Comparison of ENCODE assay signal across 13 mouse cellular contexts in the genomic region with DNA sequence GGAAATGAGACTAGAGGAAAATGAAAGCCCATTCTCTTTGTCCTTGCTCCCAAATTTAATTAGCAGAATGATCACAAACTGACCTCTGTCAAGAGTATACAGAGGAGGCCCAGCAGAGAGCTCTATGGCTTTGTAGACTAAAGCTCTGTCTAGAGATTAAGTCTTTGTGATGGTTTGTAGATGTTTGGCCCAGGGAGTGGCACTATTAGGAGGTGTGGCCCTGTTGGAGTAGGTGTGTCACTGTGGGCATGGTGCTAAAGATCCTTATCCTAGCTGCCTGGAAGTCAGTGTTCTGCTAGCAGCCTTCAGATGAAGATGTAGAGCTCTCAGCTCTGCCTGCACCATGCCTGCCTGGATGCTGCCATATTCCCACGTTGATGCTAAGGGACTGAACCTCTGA. TPM values are rescaled to one million over a fixed set of nuclear protein-coding genes. Genes with fewer than 3 reads are reported as not detected.
DNase-seq lines count a peak whose midpoint lies in the region; ATAC-seq and TF ChIP-seq lines count a peak whose summit lies in the region.
"Not testable (repeated sequence)": the region's sequence is repeated elsewhere in the genome, so short reads cannot be mapped to it uniquely, and the experiment has no call there.
"Had no signal": no experiment of that assay in that cellular context is flagged by ENCODE, and none has a peak within 500 bp of the region (broad histone marks: within the 10 kb centered on the region; RNA-seq: fewer than 3 reads in every experiment).

No protein-coding gene starts in this region.

- H3K4me1 ChIP-seq in intestine, embryonic 14.5 days (replicated peaks; ENCODE audit: control insufficient read depth, insufficient read depth, low read length); intestine, embryonic 15.5 days (replicated peaks); intestine, embryonic 16.5 days (ENCODE audit: control insufficient read depth, insufficient read depth, low read length); intestine, postnatal 0 days (replicated peaks; ENCODE audit: control insufficient read depth, insufficient read depth, low read length); stomach, postnatal 0 days (replicated peaks; ENCODE audit: control insufficient read depth, insufficient read depth): not testable (repeated sequence)
- H3K4me1 ChIP-seq in small intestine, adult 2 months (ENCODE audit: control insufficient read depth, insufficient read depth, insufficient read length, low read length) = peaks cover 15% of the 10 kb centered on the region; the same call in 1 of the 2 replicates

- WGBS in intestine, embryonic 14.5 days = 41% methylated on average over 1 of the region's 1 CpGs
- 42% methylated on average over 1 of the region's 1 CpGs for WGBS in intestine, embryonic 15.5 days
- 47% methylated on average over 1 of the region's 1 CpGs for WGBS in intestine, embryonic 16.5 days
- WGBS in intestine, postnatal 0 days = 31% methylated on average over 1 of the region's 1 CpGs
- 36% methylated on average over 1 of the region's 1 CpGs for WGBS in small intestine, adult 2 months
- WGBS in stomach, postnatal 0 days = 34% methylated on average over 1 of the region's 1 CpGs

- DNase-seq in heart, adult 11 months = peak; percentile 46
- DNase-seq in intestine, embryonic 14.5 days (ENCODE audit: low spot score) = peak; percentile 41
- DNase-seq in stomach, postnatal 0 days (ENCODE audit: low spot score) = not testable (repeated sequence)

- not testable (repeated sequence) for TF ChIP-seq POLR2A in small intestine, adult 2 months (IDR thresholded peaks at IDR 0.05; ENCODE audit: low read depth, low read length)

- H3K27ac ChIP-seq in intestine, embryonic 14.5 days (ENCODE audit: low read depth); intestine, embryonic 15.5 days; intestine, embryonic 16.5 days (ENCODE audit: low read length); intestine, postnatal 0 days (ENCODE audit: low read depth, low read length); stomach, postnatal 0 days (replicated peaks): not testable (repeated sequence)
- peak overlapping the region; percentile 19; the same call in 1 of the 2 replicates for H3K27ac ChIP-seq in small intestine, adult 2 months (ENCODE audit: insufficient read depth, low read depth, low read length)

- H3K36me3 ChIP-seq in intestine, embryonic 14.5 days (ENCODE audit: control insufficient read depth, insufficient read depth, low read length); intestine, embryonic 15.5 days; intestine, embryonic 16.5 days (ENCODE audit: control insufficient read depth, insufficient read depth, low read length); intestine, postnatal 0 days (ENCODE audit: control insufficient read depth, insufficient read depth); small intestine, adult 2 months (ENCODE audit: control insufficient read depth, insufficient read depth, low read length); stomach, postnatal 0 days (ENCODE audit: control insufficient read depth, insufficient read depth, low read length): not testable (repeated sequence)

- not testable (repeated sequence) for H3K9me3 ChIP-seq in intestine, embryonic 14.5 days (ENCODE audit: control insufficient read depth, low read length); intestine, embryonic 15.5 days; intestine, embryonic 16.5 days (ENCODE audit: control insufficient read depth, low read length); intestine, postnatal 0 days (ENCODE audit: control insufficient read depth); stomach, postnatal 0 days (ENCODE audit: control insufficient read depth, low read length)

- H3K9ac ChIP-seq in intestine, embryonic 14.5 days (ENCODE audit: low read length); intestine, embryonic 15.5 days; intestine, embryonic 16.5 days (ENCODE audit: low read depth, low read length); intestine, postnatal 0 days (ENCODE audit: low read depth, low read length); stomach, postnatal 0 days (ENCODE audit: low read length): not testable (repeated sequence)

- TF ChIP-seq CTCF in intestine, postnatal 0 days (IDR thresholded peaks at IDR 0.05; ENCODE audit: low read depth); small intestine, adult 2 months (IDR thresholded peaks at IDR 0.05; ENCODE audit: extremely low read depth, insufficient read length, insufficient replicate concordance, low read depth, low read length); stomach, postnatal 0 days (IDR thresholded peaks at IDR 0.05; ENCODE audit: low read depth): not testable (repeated sequence)

- TF ChIP-seq EP300 in stomach, postnatal 0 days (optimal IDR thresholded peaks at IDR 0.05) = not testable (repeated sequence)

- ATAC-seq in intestine, embryonic 14.5 days (replicated peaks; ENCODE audit: low FRiP score, low TSS enrichment, low read depth) = not testable (repeated sequence)
- ATAC-seq in intestine, embryonic 15.5 days = peak; percentile 55
- peak; percentile 49 for ATAC-seq in intestine, embryonic 16.5 days
- peak; percentile 50 for ATAC-seq in intestine, postnatal 0 days
- peak; percentile 54; the same call in 1 of the 2 replicates for ATAC-seq in stomach, postnatal 0 days (ENCODE audit: low FRiP score, low TSS enrichment)

- H3K4me3 ChIP-seq in intestine, embryonic 14.5 days (ENCODE audit: low read depth, low read length); intestine, embryonic 15.5 days (replicated peaks); intestine, embryonic 16.5 days (ENCODE audit: low read length); intestine, postnatal 0 days (ENCODE audit: low read depth, low read length); small intestine, adult 2 months (ENCODE audit: low read depth, low read length); stomach, postnatal 0 days (ENCODE audit: low read depth, low read length): not testable (repeated sequence)

- H3K27me3 ChIP-seq in intestine, embryonic 14.5 days (replicated peaks; ENCODE audit: control insufficient read depth, insufficient read depth, low read length); intestine, embryonic 15.5 days (replicated peaks); intestine, embryonic 16.5 days (replicated peaks; ENCODE audit: control insufficient read depth, insufficient read depth, low read length); intestine, postnatal 0 days (replicated peaks; ENCODE audit: control insufficient read depth, insufficient read depth, low read length); small intestine, adult 2 months (ENCODE audit: control insufficient read depth, insufficient read depth, low read length); stomach, postnatal 0 days (ENCODE audit: control insufficient read depth, insufficient read depth, low read length): not testable (repeated sequence)

- H3K4me2 ChIP-seq in intestine, embryonic 14.5 days (ENCODE audit: low read length); intestine, embryonic 15.5 days (replicated peaks); intestine, embryonic 16.5 days (ENCODE audit: low read depth, low read length); intestine, postnatal 0 days (replicated peaks; ENCODE audit: low read depth); stomach, postnatal 0 days (replicated peaks; ENCODE audit: low read depth): not testable (repeated sequence)

RNA-seq across cellular contexts. Expression of gene Gpx5, which starts 47.6 kb away (rescaled TPM):
- not detected in 2 replicates for polyA plus RNA-seq in intestine, embryonic 14.5 days (2014; fragmentation: Nextera tagmentation; extraction: Ambion mirVana)
- not detected in 2 replicates for polyA plus RNA-seq in intestine, embryonic 15.5 days (2015; fragmentation: Nextera tagmentation; extraction: Ambion mirVana)
- polyA plus RNA-seq in intestine, embryonic 16.5 days (2015; fragmentation: Nextera tagmentation; extraction: Ambion mirVana) = not detected in 2 replicates
- not detected in 2 replicates for polyA plus RNA-seq in intestine, postnatal 0 days (2015; fragmentation: Nextera tagmentation; extraction: Ambion mirVana)
- polyA plus RNA-seq in small intestine, adult 2 months (2012; rRNA removed) = not detected in 2 replicates
- 0.06 TPM in 1 of 2 replicates, not detected in the other for polyA plus RNA-seq in stomach, postnatal 0 days (2015; fragmentation: Nextera tagmentation; extraction: Ambion mirVana)
- polyA plus RNA-seq: activated CD4-positive, CD25-positive, alpha-beta regulatory T cell, adult 4 months; adrenal gland, adult 2 months; C2C12; CD4-positive, CD25-positive, alpha-beta regulatory T cell, adult 4 months; G1E; Patski had no signal
